Mouse (Mus musculus) CH12.LX (cell line): ENCODE data around the gene Emd.

Experiments used
- MAFK ChIP-seq: IDR thresholded peaks from 2 replicates; pipeline ENCODE4 v1.6.1; 2011; ENCODE audit warnings: low read length, improper control_type of control experiment; ENCODE audit not compliant: insufficient replicate concordance
- MXI1 ChIP-seq: IDR thresholded peaks from 2 replicates; pipeline ENCODE4 v1.6.1; 2011; ENCODE audit warnings: mild to moderate bottlenecking, low read depth, low read length, improper control_type of control experiment
- POLR2AphosphoS2 ChIP-seq: IDR thresholded peaks from 2 replicates; pipeline ENCODE4 v1.6.1; 2011; ENCODE audit warnings: low read depth, low read length, improper control_type of control experiment

GRCm38 (mm10) chrX:74240332-74240731, 14.2 kb upstream of the Emd start:
- TF ChIP-seq MXI1 (no peak), MAFK (no peak), POLR2AphosphoS2 (no peak)
